In the genomic region with DNA sequence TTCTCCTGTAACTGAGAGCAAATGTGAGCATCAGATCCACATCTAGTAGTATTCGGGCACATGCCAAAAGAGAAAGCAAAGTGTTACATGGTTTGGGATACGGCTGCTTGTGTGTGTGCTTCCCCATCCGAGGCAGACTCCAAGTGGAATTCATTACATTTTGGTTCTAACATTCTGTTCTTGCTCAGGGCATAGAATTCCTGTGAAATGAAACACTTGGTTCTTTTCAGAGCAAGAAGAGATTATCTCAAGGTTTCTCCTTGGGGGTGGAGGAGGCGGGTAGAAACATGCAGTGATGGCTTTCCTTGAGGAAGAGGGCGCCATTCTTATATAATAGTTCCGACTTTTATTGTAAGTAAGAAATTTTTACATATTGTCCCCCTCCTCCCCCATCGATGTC, we compare ENCODE assay signal across 8 mouse cellular contexts. TPM values are rescaled to one million over a fixed set of nuclear protein-coding genes. Genes with fewer than 3 reads are reported as not detected.
DNase-seq lines count a peak whose midpoint lies in the region; ATAC-seq lines count a peak whose summit lies in the region.

No protein-coding gene starts in this region.

- peaks cover 45% of the 10 kb centered on the region for H3K4me1 ChIP-seq in hindbrain, embryonic 13.5 days (replicated peaks)
- peaks cover 38% of the 10 kb centered on the region for H3K4me1 ChIP-seq in midbrain, embryonic 15.5 days

- H3K9me3 ChIP-seq in hindbrain, embryonic 13.5 days = no peaks in the 10 kb centered on the region
- H3K9me3 ChIP-seq in midbrain, embryonic 15.5 days = no peaks in the 10 kb centered on the region

- no peak for ATAC-seq in hindbrain, embryonic 13.5 days (ENCODE audit: low FRiP score)
- no peak for ATAC-seq in midbrain, embryonic 15.5 days (replicated peaks)

- H3K4me3 ChIP-seq in hindbrain, embryonic 13.5 days = 0 out of 2 replicates have a peak overlapping the region, but pooled peaks have one; percentile 1
- H3K4me3 ChIP-seq in midbrain, embryonic 15.5 days = no peak overlapping the region

- DNase-seq in frontal cortex, postnatal 36 days (ENCODE audit: low spot score in 2 of 2) = peak; percentile 37 to 51
- DNase-seq in frontal cortex, postnatal 14 days (ENCODE audit: low spot score in 2 of 2) = no peak
- peak; percentile 32 to 44 for DNase-seq in right cerebral cortex, adult 2 months (ENCODE audit: low spot score in 2 of 2)
- no peak for DNase-seq in right cerebral cortex, postnatal 25 days
- DNase-seq in urinary bladder, postnatal 14 days (ENCODE audit: low spot score) = no peak
- no peak for DNase-seq in embryo, embryonic 9.5 days (ENCODE audit: extremely low spot score)

- WGBS in hindbrain, embryonic 13.5 days = 68% methylated on average over 7 of the region's 7 CpGs
- 58% methylated on average over 7 of the region's 7 CpGs for WGBS in midbrain, embryonic 15.5 days

- no peak overlapping the region for H3K9ac ChIP-seq in hindbrain, embryonic 13.5 days
- no peak overlapping the region for H3K9ac ChIP-seq in midbrain, embryonic 15.5 days

- no peaks in the 10 kb centered on the region for H3K27me3 ChIP-seq in hindbrain, embryonic 13.5 days
- H3K27me3 ChIP-seq in midbrain, embryonic 15.5 days (replicated peaks) = no peaks in the 10 kb centered on the region; the same call in 1 of the 2 replicates

- peak overlapping the region; percentile 72 for H3K4me2 ChIP-seq in hindbrain, embryonic 13.5 days
- peak overlapping the region; percentile 72; the same call in 1 of the 2 replicates for H3K4me2 ChIP-seq in midbrain, embryonic 15.5 days

- no peak overlapping the region for H3K27ac ChIP-seq in hindbrain, embryonic 13.5 days
- no peak overlapping the region for H3K27ac ChIP-seq in midbrain, embryonic 15.5 days

- no peaks in the 10 kb centered on the region for H3K36me3 ChIP-seq in hindbrain, embryonic 13.5 days
- no peaks in the 10 kb centered on the region for H3K36me3 ChIP-seq in midbrain, embryonic 15.5 days (replicated peaks)

RNA-seq across cellular contexts. Expression of a gene that starts 30.6 kb away (rescaled TPM):
- 46.9 and 49.9 TPM in 2 replicates for polyA plus RNA-seq in hindbrain, embryonic 13.5 days (2015; fragmentation: Nextera tagmentation; extraction: Ambion mirVana)
- 46.6 and 48.4 TPM in 2 replicates for polyA plus RNA-seq in midbrain, embryonic 15.5 days (2015; fragmentation: Nextera tagmentation; extraction: Ambion mirVana)

Comparison
In these comparisons a context has a peak if more than half of its experiments do, and no peak if none do; other contexts are left out.
1. DNase-seq: peak in frontal cortex, postnatal 36 days (2 of 2) and right cerebral cortex, adult 2 months (2 of 2); none in frontal cortex, postnatal 14 days (0 of 2), right cerebral cortex, postnatal 25 days (single experiment), urinary bladder, postnatal 14 days (single experiment) and embryo, embryonic 9.5 days (single experiment).